Mouse (Mus musculus): ENCODE measurements around the gene Eef1akmt3.

- no peak for TF ChIP-seq CTCF (IDR thresholded peaks at IDR 0.05; ENCODE audit: low read depth, low read length)
- TF ChIP-seq POLR2A (IDR thresholded peaks at IDR 0.05; ENCODE audit: borderline replicate concordance, low read depth, low read length) = 0 out of 2 replicates have a peak, but pooled peaks have one; percentile 75
These were observed 29.1 kb upstream of the Eef1akmt3 start, which contains the start of gene Tspan31 for GRCm38 (mm10) chr10:127070190-127071121.
